Mouse (Mus musculus) bone marrow, adult 2 months (tissue): ENCODE data around the gene Kcnh8.

Source experiments
- CTCF ChIP-seq: fragments of 200-500 bp; IDR thresholded peaks from 2 replicates; pipeline ENCODE4 v1.5.1; 2011; ENCODE audit warnings: low read length, control low read depth; ENCODE audit not compliant: control insufficient read depth, insufficient read depth
- POLR2A ChIP-seq: fragments of 200-500 bp; IDR thresholded peaks from 2 replicates; pipeline ENCODE4 v1.6.1; 2011; ENCODE audit warnings: low read depth, mild to moderate bottlenecking, control low read depth, low read length, borderline replicate concordance; ENCODE audit not compliant: control insufficient read depth

- TF ChIP-seq CTCF, result no peak
- TF ChIP-seq POLR2A, result no peak
Measured at GRCm38 (mm10) chr17:52599141-52599540, 3.4 kb upstream of the Kcnh8 start.
